Mouse (Mus musculus) erythroblast, embryonic 14.5 days (primary cell): ENCODE results near the gene Ndc1.

Experiments used
- GATA1 ChIP-seq: IDR thresholded peaks from 2 replicates; pipeline ENCODE4 v1.6.1; 2012; ENCODE audit warnings: low read length, inconsistent platforms, mixed read lengths
- TAL1 ChIP-seq: IDR thresholded peaks from 3 replicates; pipeline ENCODE4 v1.6.1; 2012; ENCODE audit warnings: low read length, inconsistent platforms, mixed read lengths

DNA sequence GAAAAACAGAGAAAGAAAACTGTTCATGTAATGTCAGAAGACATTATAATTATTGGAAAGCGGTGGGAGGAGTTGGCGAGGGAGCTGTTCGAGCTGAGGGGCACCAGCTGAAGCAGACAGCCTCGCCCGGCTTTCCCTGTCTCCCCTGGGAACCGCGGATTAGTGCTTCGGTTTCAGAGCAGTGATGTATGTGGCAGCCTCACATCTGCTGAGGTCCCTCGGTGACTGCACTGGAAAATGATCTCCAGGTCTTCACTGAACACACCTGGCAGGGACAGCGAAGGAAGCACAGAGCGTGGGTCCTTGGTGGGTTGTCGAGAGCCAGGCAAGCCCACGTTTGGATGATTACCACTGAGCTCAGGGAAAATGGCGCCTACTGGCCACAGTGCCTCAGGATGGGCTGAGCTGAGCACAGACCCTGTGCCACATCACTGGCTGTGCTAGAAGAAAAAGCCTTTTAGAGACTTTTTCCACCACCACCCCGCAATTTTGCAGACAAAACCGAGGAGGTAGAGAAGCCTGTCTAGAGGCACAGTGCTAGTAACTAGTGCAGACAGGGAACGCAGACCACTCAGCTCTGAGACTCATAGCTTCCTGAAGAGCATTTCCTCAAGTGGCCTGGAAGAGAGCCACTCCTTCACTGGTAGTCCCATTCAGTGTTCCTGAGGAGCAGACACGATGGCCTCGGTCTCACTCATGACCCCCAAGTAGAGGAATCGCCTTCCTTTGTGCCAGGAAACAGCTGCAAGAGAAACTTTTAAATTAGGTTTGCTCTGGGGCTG is 18.9 kb upstream of the Ndc1 start:
- no peak for TF ChIP-seq GATA1
- no peak for TF ChIP-seq TAL1
